Mouse (Mus musculus) frontal cortex, postnatal 36 days (tissue): ENCODE measurements at regions not wholly inside any gene's neighbourhood (a gene's known extent, or its start where the extent isn't known, plus 50 kb on each side); places are given as distances from the start of the nearest gene placed in this dataset.
A peak's percentile ranks its signal among the peaks of the same experiment; 100 is the strongest.

Experiments used
- DNase-seq, 2 experiments: peaks; one replicate each; pipeline ENCODE4 v3.0.0; 2022; ENCODE audit warnings: low spot score in 2 of 2

DNA sequence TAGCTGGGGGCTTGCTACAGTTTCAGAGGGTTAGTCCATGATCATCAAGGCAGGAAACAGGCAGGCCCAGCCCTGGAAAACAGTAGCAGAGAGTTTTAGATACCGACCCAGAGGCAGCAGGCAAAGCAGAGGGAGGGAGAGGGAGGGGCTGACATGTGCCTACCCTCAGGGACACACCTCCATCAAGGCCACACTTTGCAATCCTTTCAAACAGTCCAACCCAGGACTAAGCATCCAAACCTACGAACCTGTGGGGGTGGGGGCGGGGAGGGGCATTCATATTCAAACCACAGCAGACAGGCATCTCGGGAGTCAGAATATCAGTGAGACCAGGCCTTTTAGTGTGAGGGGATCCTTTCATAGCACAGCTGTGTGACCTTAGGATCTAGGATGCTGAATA lies 103.2 kb downstream of the Fam168b start:
- no peak for DNase-seq

GRCm38 (mm10) chr1:34740891-34741290 lies 102.0 kb downstream of the Fam168b start:
- DNase-seq, result no peak

DNA sequence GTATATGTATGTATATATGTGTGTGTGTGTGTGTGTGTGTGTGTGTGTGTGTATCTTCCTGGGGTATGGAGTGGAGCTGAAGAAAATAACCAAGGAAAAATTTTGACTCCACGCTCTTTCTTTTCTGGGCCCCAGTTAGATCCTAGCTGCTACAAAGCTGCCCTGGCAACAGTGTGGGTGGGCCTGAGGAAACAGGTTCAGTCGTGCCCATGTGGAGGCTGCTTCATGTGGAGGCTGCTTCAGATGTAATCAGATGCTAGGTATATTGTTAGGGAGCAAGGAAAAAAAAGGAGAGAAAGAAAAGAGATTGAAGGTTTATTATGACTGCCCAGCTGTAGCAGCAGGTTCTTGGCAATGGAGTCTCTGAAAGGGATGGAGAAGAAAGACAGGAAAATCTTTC lies 100.6 kb downstream of the Fam168b start:
- DNase-seq, result no peak

DNA sequence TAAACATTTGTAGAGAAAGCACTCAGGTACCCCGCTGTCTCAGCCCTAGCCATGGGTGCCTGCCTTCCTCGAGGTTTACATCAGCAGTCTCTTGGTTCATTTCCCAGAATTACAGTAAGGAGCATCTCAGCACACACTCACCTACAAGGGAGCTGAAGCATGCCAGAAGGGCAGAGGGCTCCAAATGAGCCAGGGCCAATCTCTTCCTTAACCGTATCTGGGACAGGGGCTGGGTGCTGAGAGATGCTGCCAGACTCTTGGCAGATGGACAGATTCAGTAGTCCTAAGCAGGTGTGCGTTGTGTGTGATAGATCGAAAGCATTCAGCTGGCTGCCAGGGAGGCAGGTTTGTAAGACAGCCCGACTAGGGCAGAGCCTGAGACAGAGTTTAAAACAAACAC lies 97.0 kb downstream of the Fam168b start:
- no peak for DNase-seq

- peak; percentile 24 to 26 for DNase-seq
These were observed 93.5 kb downstream of the Fam168b start for GRCm38 (mm10) chr1:34749161-34750040.

GRCm38 (mm10) chr1:34750061-34751054 lies 92.5 kb downstream of the Fam168b start:
- peak in 1 of 2 experiments; percentile 20 for DNase-seq

- no peak for DNase-seq
These were observed 91.7 kb downstream of the Fam168b start for GRCm38 (mm10) chr1:34751128-34751527.

GRCm38 (mm10) chr1:34753581-34753980 lies 89.3 kb downstream of the Fam168b start:
- DNase-seq, result peak; percentile 42 to 52

GRCm38 (mm10) chr1:34760547-34760946 lies 82.3 kb downstream of the Fam168b start:
- no peak for DNase-seq

DNA sequence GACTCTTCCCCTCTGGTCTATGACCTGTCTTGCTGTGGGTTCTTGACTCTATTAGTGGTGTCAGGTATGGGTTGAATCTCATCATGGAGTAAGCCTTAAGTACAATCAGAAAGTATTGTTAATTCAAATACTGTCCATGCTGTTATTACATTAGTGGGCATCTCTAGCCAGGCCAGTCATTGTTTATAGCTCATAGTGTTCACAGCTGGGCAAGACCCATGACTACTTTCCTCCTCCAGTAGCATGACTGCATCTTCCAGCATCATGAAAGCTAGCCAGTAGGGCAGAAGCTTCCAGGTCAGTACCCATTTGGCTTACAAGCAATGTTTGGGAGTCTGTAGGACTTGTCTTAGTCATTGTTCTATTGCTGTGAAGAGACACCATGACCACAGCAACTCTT lies 81.4 kb downstream of the Fam168b start:
- DNase-seq, result no peak

DNA sequence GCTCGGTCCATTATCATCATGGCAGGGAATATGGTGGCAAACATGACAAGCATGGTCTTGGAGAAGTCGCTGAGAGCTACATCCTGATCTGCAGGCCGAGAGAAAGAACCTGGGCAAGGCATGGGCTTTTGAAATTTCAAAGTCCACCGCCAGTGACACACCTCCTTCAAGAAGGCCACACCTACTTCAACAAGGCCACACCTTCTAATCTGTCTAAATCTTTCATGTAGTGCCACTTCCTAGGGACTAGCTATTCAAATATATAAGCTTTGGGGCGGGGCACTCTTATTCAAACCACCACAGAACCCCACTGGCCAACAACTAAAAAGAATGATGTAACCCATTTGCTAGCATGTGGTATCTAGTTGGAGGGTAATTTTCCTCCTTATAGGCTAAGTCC lies 81.0 kb downstream of the Fam168b start:
- no peak for DNase-seq
